Mouse (Mus musculus) intestine, embryonic 16.5 days (tissue): Measurements from ENCODE around the gene Hook2. TPM values are rescaled to one million over a fixed set of nuclear protein-coding genes. Genes with fewer than 3 reads are reported as not detected.

ENCODE experiments used
- ATAC-seq: fragments of 200-750 bp; cut with Nextera tagmentation; 2 replicates; pipeline ENCODE4 v1.8.0; 2017; ENCODE audit warnings: moderate TSS enrichment, moderate library complexity
- H3K27ac ChIP-seq: fragments of 300-500 bp; sonication (generic); 2 replicates; pipeline ENCODE4 v1.5.1; 2014; ENCODE audit warnings: mild to moderate bottlenecking, low read length
- H3K27me3 ChIP-seq: fragments of 300-500 bp; sonication (generic); replicated peaks from 2 replicates; pipeline ENCODE4 v1.6.1; 2014; ENCODE audit warnings: low read length, control low read depth, mixed read lengths; ENCODE audit not compliant: control insufficient read depth, insufficient read depth
- H3K36me3 ChIP-seq: fragments of 300-500 bp; sonication (generic); 2 replicates; pipeline ENCODE4 v1.6.1; 2014; ENCODE audit warnings: low read length, control low read depth; ENCODE audit not compliant: control insufficient read depth, insufficient read depth
- H3K4me1 ChIP-seq: fragments of 300-500 bp; sonication (generic); 2 replicates; pipeline ENCODE4 v1.6.1; 2014; ENCODE audit warnings: low read length, control low read depth, mixed read lengths; ENCODE audit not compliant: control insufficient read depth, insufficient read depth
- H3K4me2 ChIP-seq: fragments of 300-500 bp; sonication (generic); 2 replicates; pipeline ENCODE4 v1.6.1; 2014; ENCODE audit warnings: low read depth, low read length, control low read depth
- H3K4me3 ChIP-seq: fragments of 300-500 bp; sonication (generic); 2 replicates; pipeline ENCODE4 v1.5.1; 2014; ENCODE audit warnings: mild to moderate bottlenecking, low read length
- H3K9ac ChIP-seq: fragments of 300-500 bp; sonication (generic); 2 replicates; pipeline ENCODE4 v1.6.1; 2014; ENCODE audit warnings: low read depth, low read length
- H3K9me3 ChIP-seq: fragments of 300-500 bp; sonication (generic); 2 replicates; pipeline ENCODE4 v1.6.1; 2016; ENCODE audit warnings: low read length, control low read depth; ENCODE audit not compliant: control insufficient read depth
- WGBS: fragments of 180-500 bp; shearing (Covaris S2); extraction: QIAGEN DNeasy Blood & Tissue Kit; methylation state at CpG from one replicate; pipeline ENCODE4 v1.1.7; 2014; 5-methylcytosine and 5-hydroxymethylcytosine counted together
- polyA plus RNA-seq: library from polyadenylated mRNA; unstranded; fragments of >200 nt; fragmentation: Nextera tagmentation; extraction: Ambion mirVana; gene quantifications from 2 replicates; pipeline ENCODE4 v1.2.1, GENCODE M21; 2015

Gene Hook2
- polyA plus RNA-seq, 1 experiment from 2014 or later = 96.9 TPM

- no peaks in the 10 kb centered on the region for H3K27me3 ChIP-seq
- peak within 1 kb of the TSS; percentile 93 for H3K27ac ChIP-seq
- H3K4me2 ChIP-seq = peak within 1 kb of the TSS; percentile 84
- WGBS = under 1% methylated on average over 55 of the region's 56 CpGs
- peak within 1 kb of the TSS; percentile 62 for H3K4me3 ChIP-seq
- H3K9me3 ChIP-seq = no peaks in the 10 kb centered on the region
- peaks cover 31% of the 10 kb centered on the region for H3K4me1 ChIP-seq
- peak; percentile 79 for ATAC-seq
- peak within 1 kb of the TSS; percentile 80 for H3K9ac ChIP-seq
- no peaks in the 10 kb centered on the region for H3K36me3 ChIP-seq
These were observed 20.9 kb upstream of the Hook2 start, which contains the start of the genes Gm49661, Prdx2 and Rnaseh2a for GRCm38 (mm10) chr8:84969241-84970134. Gene Gm49661, minus strand, starts transcription at chr8:84969433. Gene Prdx2, plus strand, starts transcription at chr8:84969587. Gene Rnaseh2a, minus strand, starts transcription at chr8:84969767.

DNA sequence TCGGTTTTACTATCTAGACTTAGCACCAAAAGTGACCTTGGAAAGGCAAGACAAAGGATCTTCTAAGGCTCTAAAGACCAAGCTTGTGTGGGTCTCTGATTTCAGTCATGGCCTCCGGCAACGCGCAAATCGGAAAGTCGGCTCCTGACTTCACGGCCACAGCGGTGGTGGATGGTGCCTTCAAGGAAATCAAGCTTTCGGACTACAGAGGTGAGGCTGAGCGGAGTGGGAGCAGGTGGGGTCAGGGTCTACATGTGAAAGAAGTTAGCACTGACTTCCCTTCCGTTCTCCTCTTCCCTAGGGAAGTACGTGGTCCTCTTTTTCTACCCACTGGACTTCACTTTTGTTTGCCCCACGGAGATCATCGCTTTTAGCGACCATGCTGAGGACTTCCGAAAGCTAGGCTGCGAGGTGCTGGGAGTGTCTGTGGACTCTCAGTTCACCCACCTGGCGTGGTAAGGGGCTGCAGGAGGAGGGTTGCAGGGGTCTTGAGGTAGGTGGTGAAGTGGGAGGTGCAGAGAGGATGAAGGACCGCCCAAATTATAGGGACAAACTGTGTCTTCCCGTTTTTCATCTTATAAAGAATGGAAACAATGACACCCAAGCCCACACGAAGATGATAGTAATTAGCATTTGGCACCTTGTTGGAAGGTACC lies 20.1 kb upstream of the Hook2 start:
- peaks cover 30% of the 10 kb centered on the region for H3K4me1 ChIP-seq
- 3% methylated on average over 21 of the region's 21 CpGs for WGBS
- ATAC-seq = no peak
- no peaks in the 10 kb centered on the region for H3K9me3 ChIP-seq
- H3K36me3 ChIP-seq = no peaks in the 10 kb centered on the region
- H3K27me3 ChIP-seq = no peaks in the 10 kb centered on the region
- peak overlapping the region; percentile 93 for H3K27ac ChIP-seq
- peak overlapping the region; percentile 62 for H3K4me3 ChIP-seq
- peak overlapping the region; percentile 84 for H3K4me2 ChIP-seq
- peak overlapping the region; percentile 80 for H3K9ac ChIP-seq

GRCm38 (mm10) chr8:84970913-84971312 lies 19.5 kb upstream of the Hook2 start:
- WGBS = 68% methylated on average over 5 of the region's 5 CpGs
- Histone ChIP-seq H3K9me3 (no peaks in the 10 kb centered on the region), H3K27me3 (no peaks in the 10 kb centered on the region), H3K9ac (peak overlapping the region; percentile 80), H3K4me3 (peak overlapping the region; percentile 62), H3K36me3 (no peaks in the 10 kb centered on the region), H3K27ac (no peak overlapping the region), H3K4me2 (peak overlapping the region; percentile 84), H3K4me1 (peaks cover 33% of the 10 kb centered on the region)
- ATAC-seq = no peak

- Histone ChIP-seq H3K36me3 (no peaks in the 10 kb centered on the region), H3K9ac (no peak overlapping the region), H3K27ac (no peak overlapping the region), H3K4me1 (peaks cover 32% of the 10 kb centered on the region), H3K4me3 (no peak overlapping the region), H3K9me3 (no peaks in the 10 kb centered on the region), H3K4me2 (no peak overlapping the region), H3K27me3 (no peaks in the 10 kb centered on the region)
- no peak for ATAC-seq
- 92% methylated on average over 1 of the region's 1 CpGs for WGBS
These were observed 17.3 kb upstream of the Hook2 start for GRCm38 (mm10) chr8:84973079-84973478.

- WGBS = 50% methylated on average over 4 of the region's 4 CpGs
- Histone ChIP-seq H3K27me3 (no peaks in the 10 kb centered on the region), H3K36me3 (no peaks in the 10 kb centered on the region), H3K4me3 (no peak overlapping the region), H3K4me2 (no peak overlapping the region), H3K4me1 (peaks cover 29% of the 10 kb centered on the region), H3K9me3 (no peaks in the 10 kb centered on the region), H3K9ac (no peak overlapping the region), H3K27ac (no peak overlapping the region)
- no peak for ATAC-seq
These were observed 16.4 kb upstream of the Hook2 start for GRCm38 (mm10) chr8:84973803-84974542.

- Histone ChIP-seq H3K4me3 (no peak overlapping the region), H3K9me3 (no peaks in the 10 kb centered on the region), H3K4me2 (no peak overlapping the region), H3K36me3 (no peaks in the 10 kb centered on the region), H3K27ac (no peak overlapping the region), H3K9ac (no peak overlapping the region), H3K27me3 (no peaks in the 10 kb centered on the region), H3K4me1 (peaks cover 36% of the 10 kb centered on the region)
- WGBS = 79% methylated on average over 8 of the region's 8 CpGs
- ATAC-seq = no peak
These were observed 15.8 kb upstream of the Hook2 start for GRCm38 (mm10) chr8:84974543-84975142.

DNA sequence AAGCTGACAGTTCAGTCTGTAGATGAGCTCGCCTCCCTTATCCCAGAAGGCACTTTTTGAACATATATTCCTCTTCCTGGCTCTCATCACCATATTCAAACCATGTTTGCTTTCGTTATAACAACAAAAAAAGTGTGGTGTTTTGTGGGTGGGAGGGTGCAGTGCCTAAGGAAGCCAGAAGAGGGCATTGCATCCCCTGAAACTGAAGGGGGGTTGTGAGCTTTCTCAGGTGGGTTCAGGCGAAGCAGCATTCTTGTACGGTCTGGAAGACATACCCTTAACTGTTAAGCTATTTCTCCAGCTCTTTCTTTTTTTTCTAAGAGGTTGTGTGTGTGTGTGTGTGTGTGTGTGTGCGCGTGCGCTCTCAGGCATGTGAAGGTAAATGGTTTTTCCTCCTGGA lies 15.0 kb upstream of the Hook2 start:
- Histone ChIP-seq H3K4me3 (peak overlapping the region; percentile 76), H3K27me3 (no peaks in the 10 kb centered on the region), H3K4me2 (peak overlapping the region; percentile 97), H3K9me3 (no peaks in the 10 kb centered on the region), H3K36me3 (no peaks in the 10 kb centered on the region), H3K4me1 (peaks cover 41% of the 10 kb centered on the region), H3K9ac (peak overlapping the region; percentile 87; the same call in 1 of the 2 replicates), H3K27ac (peak overlapping the region; percentile 98)
- WGBS = 30% methylated on average over 7 of the region's 7 CpGs
- ATAC-seq = no peak

- Histone ChIP-seq H3K4me3 (peak overlapping the region; percentile 76), H3K4me2 (peak overlapping the region; percentile 97), H3K9me3 (no peaks in the 10 kb centered on the region), H3K9ac (peak overlapping the region; percentile 87), H3K4me1 (peaks cover 40% of the 10 kb centered on the region), H3K27me3 (no peaks in the 10 kb centered on the region), H3K36me3 (no peaks in the 10 kb centered on the region), H3K27ac (peak overlapping the region; percentile 98)
- under 1% methylated on average over 61 of the region's 61 CpGs for WGBS
- ATAC-seq = peak; percentile 67
These were observed 14.2 kb upstream of the Hook2 start for GRCm38 (mm10) chr8:84976031-84976762.
